Mouse (Mus musculus): Measurements from ENCODE around the gene Ptchd4. TPM values are rescaled to one million over a fixed set of nuclear protein-coding genes. Genes with fewer than 3 reads are reported as not detected.

Ptchd4 gene
- total RNA-seq (2017) = not detected in 2 replicates

- ATAC-seq (ENCODE audit: extremely low read depth, insufficient number of reproducible peaks, low FRiP score, poor library complexity, severe bottlenecking) = no peak
These were observed at the start of gene Ptchd4 for GRCm38 (mm10) chr17:42315669-42316611. Ptchd4 (plus strand) TSS chr17:42315947.

- no peak for ATAC-seq (ENCODE audit: extremely low read depth, insufficient number of reproducible peaks, low FRiP score, poor library complexity, severe bottlenecking)
These were observed 38.9 kb upstream of the Ptchd4 start for GRCm38 (mm10) chr17:42276861-42277260.

- ATAC-seq (ENCODE audit: extremely low read depth, insufficient number of reproducible peaks, low FRiP score, poor library complexity, severe bottlenecking) = no peak
These were observed 31.4 kb upstream of the Ptchd4 start for GRCm38 (mm10) chr17:42284391-42284790.

GRCm38 (mm10) chr17:42286255-42286654, 29.5 kb upstream of the Ptchd4 start:
- no peak for ATAC-seq (ENCODE audit: extremely low read depth, insufficient number of reproducible peaks, low FRiP score, poor library complexity, severe bottlenecking)

- ATAC-seq (ENCODE audit: extremely low read depth, insufficient number of reproducible peaks, low FRiP score, poor library complexity, severe bottlenecking) = no peak
These were observed 25.4 kb upstream of the Ptchd4 start for GRCm38 (mm10) chr17:42290341-42290740.

GRCm38 (mm10) chr17:42291793-42292192, 24.0 kb upstream of the Ptchd4 start:
- ATAC-seq (ENCODE audit: extremely low read depth, insufficient number of reproducible peaks, low FRiP score, poor library complexity, severe bottlenecking) = no peak

- ATAC-seq (ENCODE audit: extremely low read depth, insufficient number of reproducible peaks, low FRiP score, poor library complexity, severe bottlenecking) = no peak
These were observed 17.8 kb upstream of the Ptchd4 start for GRCm38 (mm10) chr17:42297986-42298385.

GRCm38 (mm10) chr17:42299681-42300080, 16.1 kb upstream of the Ptchd4 start:
- ATAC-seq (ENCODE audit: extremely low read depth, insufficient number of reproducible peaks, low FRiP score, poor library complexity, severe bottlenecking) = no peak

- no peak for ATAC-seq (ENCODE audit: extremely low read depth, insufficient number of reproducible peaks, low FRiP score, poor library complexity, severe bottlenecking)
These were observed 12.6 kb upstream of the Ptchd4 start for GRCm38 (mm10) chr17:42303062-42303577.

GRCm38 (mm10) chr17:42304262-42304661, 11.5 kb upstream of the Ptchd4 start:
- no peak for ATAC-seq (ENCODE audit: extremely low read depth, insufficient number of reproducible peaks, low FRiP score, poor library complexity, severe bottlenecking)

- ATAC-seq (ENCODE audit: extremely low read depth, insufficient number of reproducible peaks, low FRiP score, poor library complexity, severe bottlenecking) = no peak
These were observed 8.7 kb upstream of the Ptchd4 start for GRCm38 (mm10) chr17:42307001-42307400.

- no peak for ATAC-seq (ENCODE audit: extremely low read depth, insufficient number of reproducible peaks, low FRiP score, poor library complexity, severe bottlenecking)
These were observed 5.6 kb upstream of the Ptchd4 start for GRCm38 (mm10) chr17:42310136-42310535.

GRCm38 (mm10) chr17:42316612-42316982, 850 bp downstream of the Ptchd4 start:
- ATAC-seq (ENCODE audit: extremely low read depth, insufficient number of reproducible peaks, low FRiP score, poor library complexity, severe bottlenecking) = no peak

GRCm38 (mm10) chr17:42335787-42336186, 20.0 kb downstream of the Ptchd4 start:
- no peak for ATAC-seq (ENCODE audit: extremely low read depth, insufficient number of reproducible peaks, low FRiP score, poor library complexity, severe bottlenecking)

GRCm38 (mm10) chr17:42336571-42336970, 20.8 kb downstream of the Ptchd4 start:
- no peak for ATAC-seq (ENCODE audit: extremely low read depth, insufficient number of reproducible peaks, low FRiP score, poor library complexity, severe bottlenecking)

- no peak for ATAC-seq (ENCODE audit: extremely low read depth, insufficient number of reproducible peaks, low FRiP score, poor library complexity, severe bottlenecking)
These were observed 30.3 kb downstream of the Ptchd4 start for GRCm38 (mm10) chr17:42346027-42346426.

GRCm38 (mm10) chr17:42358481-42358880, 42.7 kb downstream of the Ptchd4 start:
- ATAC-seq (ENCODE audit: extremely low read depth, insufficient number of reproducible peaks, low FRiP score, poor library complexity, severe bottlenecking) = no peak

GRCm38 (mm10) chr17:42363085-42363710, 47.5 kb downstream of the Ptchd4 start:
- ATAC-seq (ENCODE audit: extremely low read depth, insufficient number of reproducible peaks, low FRiP score, poor library complexity, severe bottlenecking) = no peak

- ATAC-seq (ENCODE audit: extremely low read depth, insufficient number of reproducible peaks, low FRiP score, poor library complexity, severe bottlenecking) = no peak
These were observed 49.0 kb downstream of the Ptchd4 start for GRCm38 (mm10) chr17:42364716-42365115.

- no peak for ATAC-seq (ENCODE audit: extremely low read depth, insufficient number of reproducible peaks, low FRiP score, poor library complexity, severe bottlenecking)
These were observed 59.1 kb downstream of the Ptchd4 start for GRCm38 (mm10) chr17:42374881-42375280.

Measured in neutrophil, adult 5-6 weeks (primary cell).